Mouse (Mus musculus): ENCODE measurements around the gene Arglu1. TPM values are rescaled to one million over a fixed set of nuclear protein-coding genes. Genes with fewer than 3 reads are reported as not detected.

Gene Arglu1
- total and polyA plus RNA-seq, 3 experiments = 35.1 to 135 (median 58.5) TPM

DNA sequence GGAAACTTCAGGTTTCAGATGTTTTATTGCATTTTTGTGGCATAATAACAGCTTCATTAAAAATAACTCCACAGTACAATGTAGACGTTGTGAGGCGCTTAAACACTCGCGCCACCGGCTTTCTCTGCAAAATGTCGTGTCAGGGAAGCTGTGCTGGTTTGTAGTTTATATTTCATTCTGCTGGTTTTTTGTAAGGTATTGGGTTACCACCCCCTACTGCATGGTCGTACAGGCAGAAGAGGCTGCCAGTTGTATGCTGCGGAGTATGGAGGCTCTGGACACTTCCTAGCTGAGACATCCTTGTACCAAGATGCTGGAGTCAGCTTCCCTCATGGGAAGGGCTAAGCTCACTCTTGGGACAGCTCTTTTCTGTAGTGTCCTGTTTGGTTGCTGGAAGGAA lies 46.5 kb upstream of the Arglu1 start:
- H3K27me3 ChIP-seq (replicated peaks) = no peaks in the 10 kb centered on the region
- no peaks in the 10 kb centered on the region for H3K4me1 ChIP-seq (ENCODE audit: control insufficient read depth in 1 of 2, insufficient read depth in 2 of 2)
- H3K9ac ChIP-seq (ENCODE audit: insufficient read depth, low read depth) = no peak overlapping the region
- H3K36me3 ChIP-seq (replicated peaks in 1 of 2; ENCODE audit: control insufficient read depth in 1 of 2, insufficient read depth in 1 of 2, low read length in 1 of 2) = no peaks in the 10 kb centered on the region
- in situ Hi-C loops (cut with MboI; ENCODE audit: low pct_ligation_motif_present, low pct_unique_long_range_greater_than_20kb, low sequenced_read_pairs) (no loop called here), dilution Hi-C loops (cut with MboI; ENCODE audit: extremely low pct_ligation_motif_present, extremely low pct_unique_long_range_greater_than_20kb, low sequenced_read_pairs) (no loop called here)
- no peak overlapping the region for H3K4me2 ChIP-seq (ENCODE audit: insufficient read depth, low read depth, poor library complexity, severe bottlenecking)
- DNase-seq (ENCODE audit: extremely low read depth) = no peak
- no peaks in the 10 kb centered on the region for H3K79me2 ChIP-seq (replicated peaks; ENCODE audit: control insufficient read depth, extremely low read depth, insufficient read depth, poor library complexity, severe bottlenecking)
- H3K4me3 ChIP-seq (replicated peaks in 1 of 3; ENCODE audit: low read depth in 2 of 3, low read length in 2 of 3, poor library complexity in 1 of 3) = no peak overlapping the region
- no peak overlapping the region for H3K27ac ChIP-seq (ENCODE audit: insufficient read depth, low read depth)
- H3K9me3 ChIP-seq (replicated peaks; ENCODE audit: low read length) = peaks cover 71% of the 10 kb centered on the region
- no peak for TF ChIP-seq CTCF (conservative IDR thresholded peaks at IDR 0.05 in 1 of 2, IDR thresholded peaks at IDR 0.05 in 1 of 2; ENCODE audit: low read depth in 2 of 2, low read length in 2 of 2)
- TF ChIP-seq GABPA (IDR thresholded peaks at IDR 0.05; ENCODE audit: insufficient replicate concordance, low read depth, low read length) = no peak
- TF ChIP-seq SIN3A (IDR thresholded peaks at IDR 0.05; ENCODE audit: low read length) = no peak

DNA sequence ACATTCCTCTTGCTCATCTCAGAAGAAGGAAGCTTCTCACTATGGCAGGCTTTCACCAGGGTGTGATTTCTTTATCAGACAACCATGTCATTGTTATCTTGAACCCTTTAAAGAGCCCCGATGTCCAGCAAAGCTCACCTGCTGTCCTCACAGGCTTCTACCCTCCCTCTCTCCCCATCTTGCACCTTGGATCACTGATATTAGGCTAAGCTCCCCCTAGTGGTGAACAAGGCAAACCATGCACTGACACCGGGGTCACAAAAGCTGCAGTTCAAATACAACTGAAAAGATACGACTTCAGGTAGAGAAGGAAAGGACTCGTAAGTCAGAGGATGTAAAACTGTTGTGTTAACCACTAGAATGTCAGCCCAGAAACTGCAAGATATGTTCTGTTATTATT lies 43.5 kb upstream of the Arglu1 start:
- dilution Hi-C loops (cut with MboI; ENCODE audit: extremely low pct_ligation_motif_present, extremely low pct_unique_long_range_greater_than_20kb, low sequenced_read_pairs) = no loop called here
- no peak overlapping the region for H3K4me2 ChIP-seq (ENCODE audit: insufficient read depth, low read depth, poor library complexity, severe bottlenecking)
- no peak overlapping the region for H3K4me3 ChIP-seq (replicated peaks in 1 of 3; ENCODE audit: low read depth in 2 of 3, low read length in 2 of 3, poor library complexity in 1 of 3)
- peaks cover 69% of the 10 kb centered on the region for H3K9me3 ChIP-seq (replicated peaks; ENCODE audit: low read length)
- H3K27ac ChIP-seq (ENCODE audit: insufficient read depth, low read depth) = no peak overlapping the region
- peak; percentile 1 for DNase-seq (ENCODE audit: extremely low read depth)
- in situ Hi-C loops (cut with MboI; ENCODE audit: low pct_ligation_motif_present, low pct_unique_long_range_greater_than_20kb, low sequenced_read_pairs) = no loop called here
- no peaks in the 10 kb centered on the region for H3K36me3 ChIP-seq (replicated peaks in 1 of 2; ENCODE audit: control insufficient read depth in 1 of 2, insufficient read depth in 1 of 2, low read length in 1 of 2)
- no peaks in the 10 kb centered on the region for H3K27me3 ChIP-seq (replicated peaks)
- no peaks in the 10 kb centered on the region for H3K79me2 ChIP-seq (replicated peaks; ENCODE audit: control insufficient read depth, extremely low read depth, insufficient read depth, poor library complexity, severe bottlenecking)
- TF ChIP-seq CTCF (conservative IDR thresholded peaks at IDR 0.05 in 1 of 2, IDR thresholded peaks at IDR 0.05 in 1 of 2; ENCODE audit: low read depth in 2 of 2, low read length in 2 of 2) (peak in 1 of 2 experiments; percentile 52; a peak in 2 of 4 replicates), RAD21 (IDR thresholded peaks at IDR 0.05; ENCODE audit: low read depth, low read length) (peak; percentile 12), SMC3 (IDR thresholded peaks at IDR 0.05; ENCODE audit: low read depth, low read length) (peak; percentile 44), SIN3A (IDR thresholded peaks at IDR 0.05; ENCODE audit: low read length) (no peak)
- no peaks in the 10 kb centered on the region for H3K4me1 ChIP-seq (ENCODE audit: control insufficient read depth in 1 of 2, insufficient read depth in 2 of 2)
- no peak overlapping the region for H3K9ac ChIP-seq (ENCODE audit: insufficient read depth, low read depth)

DNA sequence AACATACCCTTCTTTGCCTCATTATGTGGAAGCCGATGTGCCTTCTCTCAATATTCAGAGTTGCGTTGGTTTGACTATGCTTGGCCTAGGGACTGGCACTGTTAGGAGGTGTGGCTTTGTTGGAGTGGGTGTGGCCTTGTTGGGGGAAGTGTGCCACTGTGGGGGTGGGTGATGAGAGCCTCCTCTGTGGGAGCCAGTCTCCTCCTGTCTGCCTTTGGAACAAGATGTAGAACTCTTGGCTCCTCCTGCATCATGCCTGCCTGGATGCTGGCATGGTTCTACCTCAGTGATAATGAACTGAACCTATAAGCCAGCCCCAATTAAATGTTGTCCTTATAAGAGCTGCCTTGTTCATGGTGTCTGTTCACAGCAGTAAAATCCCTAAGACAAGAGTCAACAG lies 38.3 kb upstream of the Arglu1 start:
- DNase-seq (ENCODE audit: extremely low read depth) = no peak
- dilution Hi-C loops (cut with MboI; ENCODE audit: extremely low pct_ligation_motif_present, extremely low pct_unique_long_range_greater_than_20kb, low sequenced_read_pairs) (no loop called here), in situ Hi-C loops (cut with MboI; ENCODE audit: low pct_ligation_motif_present, low pct_unique_long_range_greater_than_20kb, low sequenced_read_pairs) (no loop called here)
- no peaks in the 10 kb centered on the region for H3K27me3 ChIP-seq (replicated peaks)
- H3K27ac ChIP-seq (ENCODE audit: insufficient read depth, low read depth) = no peak overlapping the region
- peaks cover 51% of the 10 kb centered on the region for H3K9me3 ChIP-seq (replicated peaks; ENCODE audit: low read length)
- H3K4me3 ChIP-seq (replicated peaks in 1 of 3; ENCODE audit: low read depth in 2 of 3, low read length in 2 of 3, poor library complexity in 1 of 3) = no peak overlapping the region
- TF ChIP-seq SMC3 (IDR thresholded peaks at IDR 0.05; ENCODE audit: low read depth, low read length) (no peak), HCFC1 (IDR thresholded peaks at IDR 0.05; ENCODE audit: low read depth, low read length) (no peak), USF1 (IDR thresholded peaks at IDR 0.05; ENCODE audit: low read depth, low read length) (no peak), ZKSCAN1 (IDR thresholded peaks at IDR 0.05; ENCODE audit: borderline replicate concordance, low read depth, low read length) (no peak), CHD1 (IDR thresholded peaks at IDR 0.05; ENCODE audit: low read depth, low read length) (no peak), KAT2A (IDR thresholded peaks at IDR 0.05; ENCODE audit: insufficient replicate concordance, low read length) (no peak), EP300 (IDR thresholded peaks at IDR 0.05; ENCODE audit: low read length) (no peak), RCOR1 (conservative IDR thresholded peaks at IDR 0.05; ENCODE audit: low read depth, low read length) (no peak), ZC3H11A (IDR thresholded peaks at IDR 0.05; ENCODE audit: low read depth, low read length) (no peak), MAX (IDR thresholded peaks at IDR 0.05; ENCODE audit: low read length) (no peak), PAX5 (IDR thresholded peaks at IDR 0.05; ENCODE audit: low read length) (no peak), USF2 (conservative IDR thresholded peaks at IDR 0.05; ENCODE audit: low read depth, low read length) (no peak), NRF1 (IDR thresholded peaks at IDR 0.05; ENCODE audit: low read depth, low read length) (no peak), MYC (IDR thresholded peaks at IDR 0.05; ENCODE audit: low read depth, low read length) (no peak)
- H3K36me3 ChIP-seq (replicated peaks in 1 of 2; ENCODE audit: control insufficient read depth in 1 of 2, insufficient read depth in 1 of 2, low read length in 1 of 2) = no peaks in the 10 kb centered on the region
- H3K4me1 ChIP-seq (ENCODE audit: control insufficient read depth in 1 of 2, insufficient read depth in 2 of 2) = no peaks in the 10 kb centered on the region
- H3K9ac ChIP-seq (ENCODE audit: insufficient read depth, low read depth) = no peak overlapping the region
- H3K79me2 ChIP-seq (replicated peaks; ENCODE audit: control insufficient read depth, extremely low read depth, insufficient read depth, poor library complexity, severe bottlenecking) = no peaks in the 10 kb centered on the region
- no peak overlapping the region for H3K4me2 ChIP-seq (ENCODE audit: insufficient read depth, low read depth, poor library complexity, severe bottlenecking)
